Mouse (Mus musculus) spleen, postnatal 4 days (tissue): ENCODE data around the gene Ccdc63.

Source experiments
- DNase-seq, 2 experiments: peaks; one replicate each; pipeline ENCODE4 v3.0.0; 2022; ENCODE audit warnings: low spot score in 2 of 2

Gene Ccdc63

DNA sequence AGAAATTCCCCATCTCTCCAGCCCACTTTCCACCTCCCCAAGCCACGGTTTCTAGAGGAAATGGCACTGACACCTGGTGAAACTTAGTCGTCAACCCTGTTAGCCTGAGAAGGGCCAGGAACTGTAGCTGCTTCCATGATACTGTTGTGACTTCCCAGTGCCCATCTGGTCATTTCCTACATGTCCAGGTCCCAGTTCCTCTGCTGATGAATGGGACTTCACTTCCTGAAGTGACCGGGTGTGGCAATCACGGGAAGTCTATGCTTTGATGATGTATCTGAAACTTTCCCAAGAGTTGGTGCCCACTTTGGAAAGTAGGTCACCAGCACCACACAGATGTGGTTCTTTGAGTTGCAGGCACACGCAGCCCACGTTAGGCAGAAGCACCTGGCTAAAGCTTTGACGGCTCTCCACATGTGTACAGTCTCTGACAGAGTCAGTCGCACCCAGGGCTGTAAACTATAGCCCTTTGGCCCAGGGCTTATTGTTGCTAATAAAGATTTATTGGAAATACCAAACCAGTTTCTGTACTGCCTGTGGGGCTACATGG lies 15.3 kb downstream of the Ccdc63 start:
- no peak for DNase-seq

DNA sequence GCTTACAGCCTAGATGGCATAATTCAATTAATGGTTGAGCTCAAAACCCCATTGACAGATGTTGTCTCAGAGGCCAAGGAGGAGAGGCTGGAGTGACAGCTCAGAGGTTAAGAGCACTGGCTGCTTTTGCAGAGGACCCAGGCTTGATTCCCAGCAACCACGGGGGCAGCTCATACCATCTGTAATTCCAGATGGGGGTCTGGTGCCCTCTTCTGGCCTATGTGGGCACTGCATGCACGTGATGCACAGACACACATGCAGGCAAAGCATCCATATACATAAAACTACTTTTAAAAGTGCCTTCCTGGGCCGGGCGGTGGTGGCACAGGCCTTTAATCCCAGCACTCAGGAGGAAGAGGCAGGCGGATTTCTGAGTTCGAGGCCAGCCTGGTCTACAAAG lies 24.4 kb downstream of the Ccdc63 start:
- DNase-seq: no peak

DNA sequence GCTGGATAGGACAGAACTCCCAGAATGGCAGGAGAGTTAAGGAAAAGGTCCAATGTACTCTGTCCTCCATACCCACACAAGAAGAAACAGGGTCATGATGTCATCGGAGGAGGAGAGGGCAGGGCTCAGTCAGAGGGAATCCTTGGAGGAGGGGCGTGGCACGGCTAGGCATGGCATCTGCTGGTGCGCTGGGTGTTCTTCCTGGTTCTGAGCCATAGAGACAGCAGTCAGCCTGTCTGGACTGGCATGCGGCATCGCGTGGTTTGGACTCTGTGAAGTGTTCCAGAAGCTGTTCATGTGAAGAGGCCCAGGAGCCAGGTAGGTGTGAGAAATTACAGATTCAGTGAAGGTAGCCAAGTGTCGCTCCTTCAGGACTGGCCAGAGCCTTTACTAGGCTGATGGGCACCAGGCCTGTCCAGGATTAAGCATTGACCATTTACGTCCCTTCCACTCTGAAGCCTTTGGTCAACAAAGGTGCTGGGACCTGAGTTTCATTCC lies 25.3 kb downstream of the Ccdc63 start:
- no peak for DNase-seq

DNA sequence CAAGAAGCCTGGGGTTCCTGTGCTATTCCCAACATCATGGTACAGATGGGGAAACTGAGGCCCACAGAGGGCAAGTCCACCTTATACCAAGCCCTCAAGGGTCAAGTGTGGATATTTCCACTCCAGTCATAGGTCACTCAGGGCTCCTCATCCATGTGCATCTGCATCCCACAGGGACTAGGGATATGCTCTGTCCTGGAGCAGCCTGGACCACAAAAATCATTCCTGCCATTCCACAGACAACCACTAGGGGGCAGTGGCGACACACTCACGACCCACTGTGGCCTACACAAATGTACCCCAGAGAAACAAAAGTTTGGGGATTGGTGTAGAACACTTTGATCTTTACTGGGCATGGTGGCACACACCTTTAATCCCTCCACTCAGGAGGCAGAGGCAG lies 26.4 kb downstream of the Ccdc63 start:
- DNase-seq: peak; percentile 61 to 88

DNA sequence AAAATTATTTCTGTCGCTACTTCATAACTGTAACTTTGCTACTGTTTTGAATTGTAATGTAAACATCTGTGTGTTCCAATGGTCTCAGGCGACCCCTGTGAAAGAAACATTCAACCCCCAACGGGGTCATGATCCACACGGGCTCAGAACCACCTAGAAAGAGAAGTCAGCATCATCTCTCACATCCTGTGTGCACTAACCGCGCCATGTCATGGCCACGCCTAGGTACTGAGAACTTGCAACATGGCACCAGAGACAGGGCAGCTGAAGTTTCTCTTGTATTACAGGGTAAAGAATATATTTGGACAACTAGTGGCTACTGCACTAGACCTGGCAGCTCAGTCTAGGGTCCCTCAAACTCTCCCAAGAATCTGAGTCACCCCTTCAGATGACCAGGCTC lies 27.2 kb downstream of the Ccdc63 start:
- DNase-seq: no peak

DNA sequence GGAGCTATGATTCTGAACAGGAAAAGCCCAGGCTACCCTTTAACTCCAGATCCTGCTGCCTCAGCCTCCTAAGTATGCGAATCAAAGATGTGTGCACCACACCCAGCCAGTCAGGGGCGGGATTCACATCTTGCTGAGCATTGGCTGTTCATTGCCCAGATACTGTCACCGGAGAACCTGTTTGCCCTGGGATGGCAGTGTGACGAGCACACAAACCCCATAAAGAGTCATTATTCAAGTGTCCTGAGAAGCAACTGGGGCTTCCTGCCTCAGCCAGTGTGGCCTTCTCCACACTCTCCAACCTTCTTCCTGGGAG lies 28.7 kb downstream of the Ccdc63 start:
- no peak for DNase-seq

DNA sequence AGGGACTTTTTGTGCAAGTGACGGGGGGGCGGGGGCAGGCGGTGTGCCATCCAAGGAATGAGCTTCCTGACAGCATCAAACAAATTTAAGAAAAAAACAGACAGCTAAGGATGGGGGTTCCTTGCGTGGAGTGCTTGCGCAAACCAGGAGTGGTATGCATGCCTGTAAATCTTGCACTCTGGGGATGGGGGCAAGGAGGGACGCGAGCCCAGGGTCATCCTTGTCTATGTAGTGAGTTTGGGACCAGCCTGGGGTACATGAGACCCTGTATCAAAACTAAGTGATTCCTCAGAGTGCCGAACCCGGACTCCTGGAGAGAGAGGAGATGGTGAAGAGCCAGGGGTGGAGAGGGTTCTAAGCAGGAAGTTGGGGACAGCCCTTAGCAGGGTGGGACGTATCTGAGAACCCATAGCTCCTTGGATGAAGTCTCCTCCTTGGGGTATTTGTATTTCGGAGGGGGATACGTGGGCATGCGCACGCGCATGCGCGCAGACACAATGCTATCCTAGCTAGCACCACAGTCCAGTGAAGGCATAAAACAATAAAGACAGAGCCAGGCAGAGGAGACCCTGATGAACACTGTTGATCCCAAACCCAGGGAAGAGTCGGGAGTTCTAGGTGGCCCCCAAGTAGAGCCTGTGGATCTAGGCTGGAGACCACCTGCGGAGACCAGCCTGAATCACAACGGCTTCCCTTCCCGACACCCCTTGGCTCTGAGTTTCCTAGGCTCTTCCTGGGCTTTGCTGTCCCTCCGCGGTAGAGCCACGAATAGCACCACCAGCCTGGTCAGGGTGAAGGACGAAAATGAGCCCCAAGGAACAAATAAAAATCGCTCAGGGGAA lies 29.3 kb downstream of the Ccdc63 start:
- DNase-seq: no peak

DNA sequence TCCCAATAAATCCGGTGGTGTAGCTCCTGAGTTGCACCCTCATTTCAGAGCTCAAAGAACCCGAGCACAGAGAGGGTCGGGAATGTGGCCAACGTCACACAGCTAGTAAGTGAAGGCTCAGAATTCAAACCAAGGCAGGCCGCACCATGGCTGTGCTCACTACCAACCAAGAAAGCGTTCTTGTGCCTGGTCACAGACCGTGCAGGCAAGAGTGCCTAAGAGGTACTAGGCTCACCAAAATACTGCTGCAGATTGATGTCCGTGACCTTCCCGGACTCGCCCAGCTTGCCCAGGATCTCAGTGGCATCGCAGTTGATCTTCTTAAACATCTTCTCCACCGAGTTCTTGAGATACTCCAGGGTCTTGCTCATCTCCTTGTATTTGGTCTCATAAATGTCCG lies 30.0 kb downstream of the Ccdc63 start:
- no peak for DNase-seq

DNA sequence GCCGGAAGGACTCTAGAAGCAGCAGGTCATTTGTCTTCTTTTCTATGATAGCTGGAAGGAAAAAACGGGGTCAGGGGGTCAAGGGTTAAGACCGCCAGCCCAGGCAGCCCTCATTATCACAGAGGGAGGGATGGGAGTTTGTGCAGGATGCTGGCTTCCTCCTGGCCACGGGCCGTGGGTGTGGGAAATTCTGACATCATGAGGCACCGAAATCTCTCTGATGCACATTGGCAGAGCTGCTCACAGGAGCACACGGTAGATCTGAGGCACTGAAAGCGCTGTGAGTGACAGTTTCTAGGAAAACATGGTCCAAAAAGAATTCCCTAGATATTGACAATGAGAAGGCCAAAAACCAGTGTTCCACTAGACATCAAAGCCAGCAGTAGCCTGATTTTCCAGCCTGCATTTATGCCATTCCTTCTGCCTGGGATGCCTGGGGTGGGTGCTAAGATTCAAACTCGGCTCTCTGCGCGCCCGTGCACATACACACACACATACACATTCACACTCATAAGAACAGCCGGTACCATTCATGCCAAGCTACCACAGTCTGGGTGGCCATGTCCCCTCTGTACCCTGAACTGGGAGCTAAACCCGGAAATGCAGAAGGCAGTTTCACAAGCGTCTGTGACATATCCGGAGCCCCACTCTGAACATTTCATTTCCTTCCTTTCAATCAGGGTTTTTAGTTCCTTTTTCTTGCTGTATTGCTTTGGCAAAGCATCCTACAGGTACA lies 31.1 kb downstream of the Ccdc63 start:
- no peak for DNase-seq

DNA sequence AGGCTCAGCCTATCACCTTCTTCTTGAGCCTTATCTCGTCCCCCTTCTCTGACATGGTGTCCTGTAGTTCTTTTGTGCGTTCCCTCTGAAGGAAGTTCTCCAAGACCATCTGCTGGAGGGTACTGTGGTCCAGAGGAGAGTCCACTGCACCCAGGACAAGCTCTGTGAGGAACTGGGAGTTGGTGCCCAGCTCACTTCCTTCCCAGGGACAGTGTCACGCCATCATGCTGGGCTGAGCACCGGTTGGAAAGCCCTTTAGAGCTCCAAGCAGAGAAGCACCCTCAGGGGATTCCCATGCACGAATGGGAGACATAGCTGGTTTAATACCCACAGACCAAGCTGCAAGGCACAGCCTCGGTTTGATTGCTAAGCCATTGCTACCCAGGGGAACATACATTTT lies 32.5 kb downstream of the Ccdc63 start:
- DNase-seq: no peak

DNA sequence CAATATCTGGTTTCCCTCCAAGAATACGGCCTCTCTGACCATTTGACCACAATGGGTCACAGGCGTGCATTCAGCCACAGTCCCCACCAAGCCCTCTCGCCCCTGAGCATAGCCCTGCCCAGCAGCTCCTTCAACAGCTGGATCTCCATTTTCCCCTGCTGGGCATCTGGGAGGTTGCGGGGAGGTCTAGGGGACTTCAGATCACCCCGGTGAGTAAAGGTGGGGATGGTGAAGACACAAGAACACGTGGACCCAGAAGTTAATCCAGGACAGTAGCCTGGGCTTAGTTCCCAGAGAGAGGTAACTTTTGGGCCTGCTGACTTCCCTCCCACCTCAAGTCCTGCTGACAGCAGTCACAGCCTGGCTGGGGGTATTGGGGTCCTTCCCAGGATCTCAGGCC lies 34.4 kb downstream of the Ccdc63 start:
- no peak for DNase-seq

DNA sequence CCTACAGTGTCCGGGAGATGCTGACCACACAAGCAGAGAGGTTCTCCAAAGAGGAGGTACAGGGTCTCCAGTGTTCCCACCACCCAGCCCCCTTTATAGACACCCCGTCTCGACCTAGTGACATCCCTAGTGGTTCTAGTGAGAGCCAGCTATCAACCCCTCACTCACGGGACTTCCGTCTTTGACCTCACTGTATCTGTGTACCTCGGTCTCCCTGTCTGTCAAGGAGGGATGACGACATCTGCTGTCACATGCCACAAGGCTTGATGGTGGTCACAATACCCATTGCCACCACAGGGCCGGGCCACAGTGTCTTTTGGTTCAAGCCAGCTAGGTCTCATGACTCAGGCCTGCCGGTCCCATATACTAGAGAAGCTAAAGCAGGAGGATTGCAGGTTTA lies 35.6 kb downstream of the Ccdc63 start:
- no peak for DNase-seq

DNA sequence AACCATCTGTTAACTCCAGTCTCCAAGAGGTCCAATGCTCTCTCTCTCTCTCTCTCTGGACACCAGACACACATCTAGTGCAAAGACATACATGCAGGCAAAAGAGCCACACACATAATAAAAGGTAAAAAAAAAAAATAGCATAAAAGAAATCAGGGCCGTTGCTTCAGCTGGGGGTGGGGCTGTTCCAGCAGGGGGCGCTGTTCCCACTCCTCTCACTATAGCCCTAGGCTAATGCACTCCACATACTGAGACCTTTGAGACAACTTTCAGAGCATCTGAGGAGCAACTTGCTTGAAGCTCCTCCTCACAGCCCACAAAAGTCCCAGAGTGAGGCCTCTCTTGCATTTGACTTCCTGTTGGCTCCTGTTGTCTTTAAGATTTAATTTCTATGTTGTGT lies 36.4 kb downstream of the Ccdc63 start:
- peak; percentile 55 to 86 for DNase-seq

DNA sequence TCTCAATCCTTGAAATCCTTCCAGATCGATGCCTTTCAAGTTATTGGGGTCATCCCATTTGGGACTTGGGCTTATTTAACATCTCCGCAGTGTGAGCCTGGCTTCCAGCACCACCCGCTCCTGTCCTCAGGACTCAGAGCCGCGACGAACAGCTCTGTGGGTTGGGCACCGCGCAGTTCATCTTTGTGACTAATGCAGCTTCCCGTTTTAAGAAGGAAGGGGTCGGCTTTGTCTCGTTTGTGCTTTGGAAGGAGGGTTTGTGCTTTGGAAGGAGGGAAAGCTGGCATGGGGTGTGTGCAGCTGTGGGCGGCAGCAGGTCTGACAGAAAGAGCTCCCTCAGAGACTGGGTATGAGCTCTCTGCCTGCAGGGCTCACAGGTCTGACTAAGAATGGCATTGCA lies 37.5 kb downstream of the Ccdc63 start:
- DNase-seq: no peak

DNA sequence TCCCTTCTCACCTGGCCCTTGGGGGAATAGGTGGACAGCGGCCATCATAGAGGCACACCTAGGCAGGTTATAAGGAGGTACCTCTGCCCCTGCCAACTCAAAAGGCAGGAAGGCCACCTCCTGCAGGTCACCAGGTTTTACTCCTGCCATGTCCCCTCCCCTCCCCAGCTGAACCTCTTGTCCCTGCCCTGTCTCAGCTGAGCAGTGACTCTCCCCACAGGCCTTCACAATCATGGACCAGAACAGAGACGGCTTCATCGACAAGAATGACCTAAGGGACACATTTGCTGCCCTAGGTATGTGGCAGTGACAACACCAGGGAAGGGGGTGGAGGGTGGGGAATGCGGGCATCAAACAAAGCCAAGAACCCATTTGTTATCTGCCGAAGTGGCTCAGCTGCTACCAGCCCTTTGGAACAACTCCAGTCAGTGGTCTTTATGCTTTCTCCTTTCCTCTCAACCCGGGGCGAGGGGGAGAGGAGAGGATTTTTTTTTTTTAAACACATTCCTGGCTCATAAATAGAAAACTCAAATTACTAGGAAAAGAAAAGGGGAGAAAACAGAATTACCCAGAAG lies 38.1 kb downstream of the Ccdc63 start:
- no peak for DNase-seq

DNA sequence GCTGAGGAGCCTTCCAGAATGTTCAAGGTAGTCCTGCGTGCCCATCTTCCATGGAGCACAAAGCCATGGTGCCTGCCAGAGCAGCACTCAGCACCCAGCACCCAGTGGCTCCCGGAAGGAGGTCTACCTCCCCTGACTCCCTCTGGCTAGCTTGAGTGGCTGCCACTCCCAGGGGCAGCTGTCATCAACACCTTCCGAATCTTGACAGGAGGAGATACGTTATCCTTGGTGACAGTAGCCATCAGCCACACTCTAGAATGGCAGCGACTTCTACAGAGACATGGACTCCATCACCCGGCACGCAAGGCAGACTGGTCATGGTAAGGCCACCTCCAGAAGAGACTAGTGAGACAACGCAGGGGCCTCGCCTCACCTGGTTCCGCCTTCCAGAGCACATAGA lies 46.2 kb downstream of the Ccdc63 start:
- no peak for DNase-seq

DNA sequence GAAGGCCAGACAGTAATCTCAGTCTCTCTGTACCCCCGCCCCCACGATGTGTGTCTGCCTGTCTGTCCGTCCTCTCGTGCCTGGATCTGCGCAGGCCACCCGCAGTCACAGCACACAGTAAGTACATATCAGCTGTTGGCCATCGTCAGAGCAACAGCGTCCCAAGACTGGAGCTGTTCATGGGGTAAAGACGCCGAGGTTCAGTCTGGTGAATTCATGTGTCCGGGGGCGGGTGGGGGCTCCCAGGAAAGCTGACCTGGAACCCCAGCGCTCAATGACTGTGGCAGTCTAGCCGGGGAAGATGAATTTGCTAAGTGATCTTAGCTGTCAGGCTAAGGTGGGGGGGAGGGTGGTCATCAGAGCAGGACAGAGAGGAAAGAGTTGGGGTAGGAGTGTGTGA lies 46.9 kb downstream of the Ccdc63 start:
- DNase-seq: no peak

DNA sequence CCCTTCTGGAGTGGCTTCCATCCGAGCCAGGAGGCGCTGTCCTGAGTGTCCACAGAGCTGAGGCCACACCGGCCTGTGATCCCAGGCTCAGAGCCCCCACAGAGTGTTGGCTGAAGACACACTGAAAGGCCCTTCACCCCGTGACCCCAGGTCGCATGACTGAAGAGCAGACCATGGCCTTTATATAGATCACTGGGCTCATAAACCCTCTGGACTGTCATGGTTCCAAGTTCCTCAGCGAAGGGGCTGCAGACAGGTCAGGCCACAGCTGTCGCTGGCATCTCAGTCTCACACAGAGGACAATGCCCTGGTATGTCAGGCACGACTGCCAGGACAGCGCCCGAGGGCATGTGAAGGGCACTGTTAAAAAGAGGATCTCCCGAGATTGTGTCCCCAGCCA lies 47.8 kb downstream of the Ccdc63 start:
- DNase-seq: no peak

DNA sequence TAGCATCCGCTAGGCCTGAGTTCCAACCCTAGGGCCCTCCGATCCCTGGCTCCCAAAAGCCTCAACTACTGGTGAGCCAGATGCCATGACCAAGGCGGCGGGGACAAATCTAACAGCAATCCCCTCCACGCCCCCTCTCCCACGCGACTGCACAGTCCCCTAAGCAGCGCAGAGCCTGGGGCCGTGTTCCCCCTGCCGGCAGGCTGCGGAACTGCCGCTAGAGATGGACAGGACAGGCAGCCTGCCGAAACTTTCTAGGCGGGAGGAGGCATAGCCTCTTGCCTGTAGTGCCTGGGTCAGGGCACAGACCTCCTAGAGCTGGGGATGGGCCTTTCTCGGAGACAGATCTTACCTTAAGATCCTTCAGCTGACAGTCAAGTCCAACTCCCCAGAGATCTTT lies 49.6 kb downstream of the Ccdc63 start:
- peak; percentile 46 to 81 for DNase-seq

DNA sequence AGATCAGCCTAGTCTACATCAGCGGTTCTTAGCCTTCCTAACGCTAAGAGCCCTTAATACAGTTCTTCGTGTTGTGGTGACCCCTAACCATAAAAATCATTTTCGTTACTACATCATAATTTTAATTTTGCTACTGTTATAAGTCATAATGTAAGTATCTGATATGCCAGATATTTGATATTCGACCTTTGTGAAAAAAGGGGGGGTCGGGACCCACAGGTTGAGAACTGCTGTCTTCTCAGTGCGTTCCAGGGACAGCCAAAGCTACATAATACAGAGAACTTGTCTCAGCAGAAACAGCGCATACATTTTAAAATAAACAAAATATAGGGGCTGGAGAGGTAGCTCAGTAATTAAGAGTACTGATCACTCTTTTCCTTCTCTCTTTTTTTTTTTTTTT lies 51.0 kb downstream of the Ccdc63 start:
- no peak for DNase-seq

DNA sequence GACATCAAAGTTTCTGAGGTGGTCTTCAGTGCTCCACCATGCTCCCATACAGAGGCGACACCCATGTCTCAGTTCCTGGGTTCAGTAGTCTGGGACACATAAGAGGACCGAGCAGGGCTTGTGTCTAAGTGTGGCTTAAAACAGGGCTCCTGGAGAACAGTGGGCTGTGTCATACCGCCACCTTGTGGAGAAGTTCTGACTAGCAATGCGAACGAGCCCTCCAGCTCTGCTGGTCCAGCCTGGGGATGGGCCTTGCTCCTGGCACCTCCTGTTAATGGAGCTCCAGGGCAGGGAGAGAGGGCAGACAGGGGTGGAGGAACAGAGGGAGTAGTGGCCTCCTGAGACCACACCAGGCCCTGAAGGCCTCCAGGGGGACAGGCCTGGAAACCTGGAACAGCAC lies 51.7 kb downstream of the Ccdc63 start:
- peak; percentile 76 to 92 for DNase-seq

DNA sequence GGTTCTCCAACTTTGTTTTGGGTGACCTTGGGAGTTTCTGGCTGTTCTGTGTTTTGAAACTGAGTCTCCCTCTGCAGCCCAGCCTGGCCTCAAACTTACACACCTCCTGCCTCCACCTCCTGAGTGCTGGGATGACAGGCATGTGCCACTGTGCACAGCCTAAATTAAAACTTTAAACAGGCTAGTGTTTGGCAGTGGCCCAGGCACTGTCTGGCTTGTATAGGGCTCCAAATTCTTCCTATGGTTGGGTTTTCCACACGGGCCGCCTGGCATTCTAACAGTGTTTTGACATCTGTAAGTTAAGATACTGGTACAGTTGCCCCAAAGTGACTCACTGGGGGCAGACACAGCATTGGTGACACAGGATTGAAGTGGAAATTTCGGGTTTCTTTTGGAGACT lies 54.5 kb downstream of the Ccdc63 start:
- no peak for DNase-seq

DNA sequence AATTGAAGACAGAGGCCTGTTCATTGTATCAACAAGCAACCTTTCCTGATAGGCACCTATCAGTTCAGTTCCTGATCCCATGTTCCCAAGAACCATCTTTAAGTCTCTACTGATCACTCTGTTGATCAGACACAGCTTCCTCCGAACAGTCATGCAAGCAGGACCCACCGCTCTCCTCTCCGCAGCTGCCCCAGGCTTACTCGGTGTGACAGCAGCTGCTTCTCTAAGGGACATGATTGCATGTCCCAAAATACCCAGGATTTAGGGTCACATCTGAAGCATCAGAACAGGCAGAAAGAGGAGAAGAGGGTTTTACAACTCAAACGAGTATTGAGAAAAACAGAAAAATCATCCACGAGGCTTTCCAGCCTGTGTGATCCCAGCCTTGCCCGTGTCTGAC lies 55.3 kb downstream of the Ccdc63 start:
- no peak for DNase-seq
